Mouse (Mus musculus) liver, embryonic 14.5 days (tissue): ENCODE measurements at regions not wholly inside any gene's neighbourhood (a gene's known extent, or its start where the extent isn't known, plus 50 kb on each side); places are given as distances from the start of the nearest gene placed in this dataset.

Experiments used
- ATAC-seq: fragments of 200-750 bp; cut with Nextera tagmentation; 2 replicates; pipeline ENCODE4 v1.8.0; 2017; ENCODE audit warnings: moderate number of reproducible peaks, mild to moderate bottlenecking, moderate library complexity; ENCODE audit not compliant: insufficient read depth
- DNase-seq, 3 experiments: peaks; one replicate each; pipeline ENCODE4 v3.0.0-alpha.2; 2012 to 2013; ENCODE audit warnings: low read depth in 3 of 3, low spot score in 3 of 3
- H3K27ac ChIP-seq: fragments of 300-500 bp; sonication (generic); 2 replicates; pipeline ENCODE4 v1.5.1; 2014; ENCODE audit warnings: moderate library complexity, mild to moderate bottlenecking, control low read depth, inconsistent platforms
- H3K27me3 ChIP-seq: fragments of 300-500 bp; sonication (generic); 2 replicates; pipeline ENCODE4 v1.6.1; 2014; ENCODE audit warnings: mild to moderate bottlenecking, low read length, moderate library complexity; ENCODE audit not compliant: control insufficient read depth, insufficient read depth
- H3K36me3 ChIP-seq: fragments of 300-500 bp; sonication (generic); replicated peaks from 2 replicates; pipeline ENCODE4 v1.6.1; 2014; ENCODE audit warnings: low read depth; ENCODE audit not compliant: control insufficient read depth, insufficient read depth
- H3K4me1 ChIP-seq, 2 experiments: fragments of 200-500 bp in 1 of 2; fragments of 300-500 bp in 1 of 2; sonication (generic) in 1 of 2; replicated peaks; 2 replicates each; pipeline ENCODE4 v1.6.1; 2012 to 2014; ENCODE audit warnings: antibody characterized with exemption in 1 of 2, inconsistent platforms in 1 of 2, low read length in 1 of 2; ENCODE audit not compliant: control insufficient read depth in 2 of 2, insufficient read depth in 2 of 2
- H3K4me2 ChIP-seq: fragments of 300-500 bp; sonication (generic); 2 replicates; pipeline ENCODE4 v1.6.1; 2014; ENCODE audit warnings: low read depth, mild to moderate bottlenecking, control low read depth, moderate library complexity
- H3K4me3 ChIP-seq, 2 experiments: fragments of 200-500 bp in 1 of 2; fragments of 300-500 bp in 1 of 2; sonication (generic) in 1 of 2; 2 replicates each; pipeline ENCODE4 v1.5.1; 2012 to 2014; ENCODE audit warnings: low read depth in 2 of 2, low read length in 2 of 2, mild to moderate bottlenecking in 2 of 2, control low read depth in 1 of 2, inconsistent platforms in 1 of 2, moderate library complexity in 1 of 2; ENCODE audit not compliant: insufficient read depth in 1 of 2
- H3K9ac ChIP-seq: fragments of 300-500 bp; sonication (generic); replicated peaks from 2 replicates; pipeline ENCODE4 v1.6.1; 2014; ENCODE audit warnings: mild to moderate bottlenecking, control low read depth, moderate library complexity
- H3K9me3 ChIP-seq: fragments of 300-500 bp; sonication (generic); 2 replicates; pipeline ENCODE4 v1.6.1; 2016; ENCODE audit warnings: low read length, mixed read lengths; ENCODE audit not compliant: control insufficient read depth
- CTCF ChIP-seq: IDR thresholded peaks from 2 replicates; pipeline ENCODE4 v1.5.1; 2016; ENCODE audit warnings: antibody characterized with exemption, low read depth, control low read depth
- EP300 ChIP-seq: IDR thresholded peaks from 2 replicates; pipeline ENCODE4 v1.6.1; 2016; ENCODE audit warnings: antibody characterized with exemption, low read depth
- WGBS: fragments of 180-500 bp; shearing (Covaris S2); extraction: QIAGEN DNeasy Blood & Tissue Kit; methylation state at CpG from one replicate; pipeline ENCODE4 v1.1.7; 2014; ENCODE audit not compliant: insufficient replicate concordance; 5-methylcytosine and 5-hydroxymethylcytosine counted together

DNA sequence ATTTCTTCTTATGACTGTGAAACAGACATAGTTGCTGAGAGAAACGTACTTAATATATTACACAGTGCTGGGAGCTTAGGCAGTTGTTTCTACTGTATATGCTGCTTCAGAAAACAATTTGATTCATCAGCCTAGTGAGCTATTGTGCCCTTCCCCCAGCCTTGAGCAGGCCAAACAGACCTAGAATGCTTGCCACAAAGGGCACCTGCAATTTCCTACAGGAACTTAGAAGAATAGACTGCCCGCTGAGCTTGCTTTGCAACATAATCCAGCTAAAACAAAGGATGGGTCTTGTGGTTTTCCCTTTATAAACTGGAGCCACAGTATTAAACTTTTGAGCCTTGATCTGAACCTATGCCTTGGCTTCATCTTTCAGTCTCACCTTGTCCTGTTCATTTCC is 510.9 kb upstream of the Syt1 start:
- no peak overlapping the region for H3K4me3 ChIP-seq
- no peak for DNase-seq

DNA sequence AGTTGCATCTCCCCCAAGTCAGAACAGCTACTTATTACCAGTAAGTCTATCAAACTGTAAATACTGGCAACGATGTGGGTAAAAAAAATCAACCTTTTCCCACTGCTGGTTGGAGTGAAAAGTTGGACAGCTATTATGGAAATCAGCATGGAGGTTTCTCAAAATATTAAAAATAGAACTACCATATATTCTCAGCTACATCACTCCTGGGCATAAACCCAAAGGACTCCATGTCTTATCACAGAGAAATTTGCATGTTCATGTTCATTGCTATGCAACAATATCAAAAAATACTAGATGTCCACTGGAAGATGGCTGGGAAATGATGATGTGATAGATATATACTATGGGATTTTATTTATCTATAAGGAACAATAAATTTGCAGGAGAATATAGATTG is 506.9 kb upstream of the Syt1 start:
- H3K9me3 ChIP-seq: no peaks in the 10 kb centered on the region
- TF ChIP-seq CTCF (no peak), EP300 (no peak)
- no peak overlapping the region for H3K4me3 ChIP-seq
- H3K36me3 ChIP-seq: no peaks in the 10 kb centered on the region
- ATAC-seq (no peak), DNase-seq (no peak)
- no peaks in the 10 kb centered on the region for H3K27me3 ChIP-seq
- no peak overlapping the region for H3K27ac ChIP-seq
- no peak overlapping the region for H3K9ac ChIP-seq
- H3K4me2 ChIP-seq: no peak overlapping the region
- WGBS: 69% methylated on average over 1 of the region's 1 CpGs
- H3K4me1 ChIP-seq: no peaks in the 10 kb centered on the region

More for the DNA sequence above, 510.9 kb upstream of the Syt1 start:
- no peaks in the 10 kb centered on the region for H3K9me3 ChIP-seq
- no peak for ATAC-seq
- H3K4me1 ChIP-seq: no peaks in the 10 kb centered on the region
- H3K9ac ChIP-seq: no peak overlapping the region
- no peaks in the 10 kb centered on the region for H3K36me3 ChIP-seq
- TF ChIP-seq EP300 (no peak), CTCF (no peak)
- H3K27me3 ChIP-seq: no peaks in the 10 kb centered on the region
- H3K27ac ChIP-seq: no peak overlapping the region
- H3K4me2 ChIP-seq: no peak overlapping the region
- 19% methylated on average over 2 of the region's 2 CpGs for WGBS

- no peak for DNase-seq
- H3K9me3 ChIP-seq: no peaks in the 10 kb centered on the region
- WGBS: 64% methylated on average over 3 of the region's 3 CpGs
- no peak overlapping the region for H3K9ac ChIP-seq
- H3K27me3 ChIP-seq: no peaks in the 10 kb centered on the region
- TF ChIP-seq CTCF (no peak), EP300 (no peak)
- no peak overlapping the region for H3K4me3 ChIP-seq
- H3K4me2 ChIP-seq: no peak overlapping the region
- H3K4me1 ChIP-seq: no peaks in the 10 kb centered on the region
- H3K27ac ChIP-seq: no peak overlapping the region
- no peaks in the 10 kb centered on the region for H3K36me3 ChIP-seq
- ATAC-seq: no peak
Observed at GRCm38 (mm10) chr10:109515225-109515624, 504.4 kb upstream of the Syt1 start.

DNA sequence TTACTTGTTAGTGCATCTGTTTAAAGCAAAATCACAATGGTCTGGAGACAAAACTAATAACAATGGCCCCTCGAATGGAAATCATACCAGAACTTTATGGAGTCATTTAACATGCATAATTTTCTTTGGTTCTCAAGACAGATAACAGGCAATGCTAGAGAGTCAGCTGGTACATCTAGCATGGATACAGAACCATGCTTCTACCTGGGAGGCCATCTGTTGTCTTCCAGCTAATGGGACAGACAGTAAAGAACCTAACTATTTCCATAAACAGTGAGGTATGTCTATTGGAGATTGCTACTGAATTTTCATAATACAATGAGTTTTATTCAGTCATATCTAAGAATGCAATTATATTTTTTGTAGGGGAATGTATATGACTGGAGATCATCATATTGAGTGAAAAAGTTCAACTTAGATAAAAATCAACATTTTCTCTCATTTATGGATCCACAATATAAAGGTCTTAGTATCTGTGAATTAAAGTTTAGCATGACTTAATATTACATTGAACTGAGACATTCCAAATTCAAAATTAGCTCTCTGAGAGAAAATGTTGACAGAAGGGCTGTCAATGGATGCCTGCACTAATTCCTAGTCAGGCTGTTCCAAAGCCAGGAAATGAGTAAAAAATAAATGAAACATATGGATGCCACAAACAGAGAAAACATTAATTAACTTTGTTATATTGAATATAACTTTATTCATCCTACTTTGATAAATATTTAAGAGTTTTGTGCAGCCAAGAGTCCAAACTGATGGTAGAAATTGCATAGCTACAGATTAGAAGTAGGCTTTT is 500.3 kb upstream of the Syt1 start:
- no peaks in the 10 kb centered on the region for H3K27me3 ChIP-seq
- H3K4me2 ChIP-seq: no peak overlapping the region
- no peaks in the 10 kb centered on the region for H3K4me1 ChIP-seq
- no peaks in the 10 kb centered on the region for H3K36me3 ChIP-seq
- ATAC-seq: no peak
- WGBS: 36% methylated on average over 1 of the region's 1 CpGs
- H3K9me3 ChIP-seq: no peaks in the 10 kb centered on the region
- no peak overlapping the region for H3K4me3 ChIP-seq
- DNase-seq: no peak
- no peak overlapping the region for H3K27ac ChIP-seq
- no peak overlapping the region for H3K9ac ChIP-seq
- TF ChIP-seq CTCF (no peak), EP300 (no peak)

- H3K36me3 ChIP-seq: no peaks in the 10 kb centered on the region
- H3K27me3 ChIP-seq: no peaks in the 10 kb centered on the region
- ATAC-seq (no peak), DNase-seq (no peak)
- no peak overlapping the region for H3K4me2 ChIP-seq
- no peak overlapping the region for H3K9ac ChIP-seq
- no peak overlapping the region for H3K4me3 ChIP-seq
- H3K4me1 ChIP-seq: no peaks in the 10 kb centered on the region
- WGBS: 24% methylated on average over 1 of the region's 1 CpGs
- no peaks in the 10 kb centered on the region for H3K9me3 ChIP-seq
- no peak overlapping the region for H3K27ac ChIP-seq
- no peak for TF ChIP-seq EP300
- TF ChIP-seq CTCF: no peak
Observed at GRCm38 (mm10) chr10:109508553-109508952, 497.8 kb upstream of the Syt1 start.
